Mouse (Mus musculus): Measurements from ENCODE around the gene Erc1.
A peak's percentile ranks its signal among the peaks of the same experiment; 100 is the strongest.
"Not testable (repeated sequence)": the region's sequence is repeated elsewhere in the genome, so short reads cannot be mapped to it uniquely, and the experiment has no call there.

The Erc1 gene

DNA sequence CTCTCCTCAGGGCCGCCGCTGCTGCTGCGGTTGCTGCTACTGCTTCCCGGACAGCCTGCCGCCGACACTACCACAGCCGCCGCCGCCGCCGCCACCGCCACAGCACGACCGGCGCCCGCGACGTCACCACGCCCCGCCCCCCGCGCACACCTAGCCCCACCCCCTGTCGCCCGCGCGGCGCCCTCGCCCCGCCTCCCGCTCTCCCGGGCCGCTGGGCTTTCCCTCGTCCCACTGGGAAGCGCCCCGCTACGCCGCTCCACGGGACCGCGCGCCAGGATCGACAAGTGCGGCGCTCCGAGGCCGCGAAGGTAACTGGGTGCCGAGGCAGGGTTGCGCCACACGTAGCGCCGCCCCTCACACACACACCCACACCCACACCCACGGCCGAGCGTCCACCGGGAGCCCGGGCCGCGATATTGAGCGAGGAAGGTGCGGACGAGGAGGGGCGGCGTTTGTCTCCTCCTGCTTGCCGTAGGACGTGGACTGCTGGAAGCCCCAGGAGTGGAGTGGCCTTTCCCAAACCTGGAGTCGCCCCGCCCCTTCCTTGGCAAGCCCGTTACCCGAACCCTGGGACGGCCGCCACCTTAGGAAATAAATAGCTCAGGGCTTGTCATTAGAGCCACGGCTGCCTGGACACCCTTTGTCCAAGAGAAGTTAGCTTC, at the start of gene Erc1:
Gene Erc1, minus strand, starts transcription at position 134 of the 662 bp plus-strand sequence.
- DNase-seq (ENCODE audit: extremely low spot score, low spot score): peak; percentile 95

DNA sequence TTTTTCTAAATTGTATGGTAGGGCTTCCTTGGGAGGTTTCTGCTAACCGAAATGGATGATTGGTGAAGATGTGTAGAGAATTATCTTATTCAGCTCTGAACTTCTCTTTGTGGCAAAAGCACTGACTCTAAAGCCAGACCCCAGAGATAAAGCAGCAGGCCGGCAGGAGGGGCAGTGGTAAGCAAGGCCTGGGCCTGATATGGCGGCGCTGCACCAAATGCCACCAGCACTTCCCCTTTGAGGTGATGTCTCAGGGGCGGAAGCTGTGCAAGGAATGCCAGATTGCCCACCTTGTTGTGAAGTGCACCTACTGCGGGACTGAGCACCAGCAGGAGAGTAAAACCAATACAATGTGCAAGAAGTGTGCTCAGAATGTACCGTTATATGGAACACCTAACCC, 44.7 kb upstream of the Erc1 start:
- no peak for DNase-seq (ENCODE audit: extremely low spot score, low spot score)

DNA sequence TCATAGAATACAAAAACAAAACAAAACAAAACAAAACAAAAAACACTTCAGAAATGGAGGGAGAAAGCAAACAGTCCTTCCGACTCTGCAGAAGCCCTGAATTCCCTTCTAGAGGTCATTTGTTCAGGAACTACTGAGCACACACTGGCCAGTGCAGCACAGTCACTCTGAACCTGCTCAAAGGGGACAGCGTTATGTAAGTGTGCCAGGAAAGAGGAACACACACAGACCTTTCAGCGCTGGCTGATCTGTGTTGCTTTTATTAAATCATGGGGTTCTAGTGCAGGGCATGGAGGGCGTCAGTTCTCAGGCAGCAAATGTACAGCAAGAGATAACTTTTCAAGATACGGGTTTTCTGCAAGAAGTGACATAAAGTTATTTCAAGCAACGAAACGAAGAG, 35.2 kb upstream of the Erc1 start:
- DNase-seq (ENCODE audit: extremely low spot score, low spot score): no peak

DNA sequence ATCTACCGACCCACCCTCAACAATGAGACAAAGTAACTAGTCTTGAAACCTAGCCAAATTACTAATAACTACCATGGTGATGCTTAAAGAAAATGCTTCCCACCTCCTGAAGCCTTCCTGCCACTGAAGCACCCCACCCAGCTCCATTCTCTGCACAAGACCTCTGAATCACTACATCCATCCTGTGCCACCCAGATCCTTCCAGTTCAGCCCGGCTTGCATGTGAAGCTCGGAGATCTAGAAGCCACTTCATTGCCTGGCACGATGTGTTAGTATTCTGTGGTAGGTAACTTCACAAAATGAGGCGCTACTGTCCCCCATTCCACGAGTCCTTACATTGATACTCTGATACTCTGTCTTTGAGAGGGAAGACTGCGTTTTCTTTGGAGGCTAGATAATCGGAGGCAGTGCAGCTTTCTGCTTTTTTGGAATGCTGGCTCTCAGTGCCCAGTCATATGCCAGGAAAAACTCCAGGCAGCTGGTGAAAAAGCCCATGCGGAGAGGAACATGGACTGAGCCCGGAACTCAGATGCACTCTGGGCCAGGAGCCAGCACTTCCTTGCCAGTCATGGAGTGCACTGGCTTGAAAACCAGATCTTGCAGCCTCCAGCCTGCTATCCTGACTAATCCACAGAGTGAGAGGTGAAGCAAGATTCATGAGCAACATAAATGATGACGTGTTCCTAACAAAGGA, 16.5 kb upstream of the Erc1 start:
- DNase-seq (ENCODE audit: extremely low spot score, low spot score): no peak

DNA sequence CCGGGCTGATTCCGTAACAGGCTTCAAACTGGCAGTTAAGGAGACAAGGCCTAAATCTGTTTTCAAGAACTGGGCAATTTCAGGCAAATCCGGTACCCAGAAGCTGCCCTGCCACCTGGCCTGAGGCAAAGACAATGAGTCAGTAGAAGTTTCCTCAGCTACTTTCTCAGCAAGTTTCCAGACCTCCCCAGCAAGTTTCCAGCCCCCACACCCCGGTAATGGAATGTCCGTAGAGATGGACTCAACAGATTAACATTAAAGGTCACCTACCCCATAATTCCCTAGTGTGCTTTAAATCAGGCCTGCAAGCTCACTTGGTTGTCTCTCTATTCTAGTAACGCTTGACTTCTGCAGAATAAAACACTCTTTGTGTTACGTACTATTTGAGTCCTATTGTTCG, 13.6 kb upstream of the Erc1 start:
- DNase-seq (ENCODE audit: extremely low spot score, low spot score): peak; percentile 13

DNA sequence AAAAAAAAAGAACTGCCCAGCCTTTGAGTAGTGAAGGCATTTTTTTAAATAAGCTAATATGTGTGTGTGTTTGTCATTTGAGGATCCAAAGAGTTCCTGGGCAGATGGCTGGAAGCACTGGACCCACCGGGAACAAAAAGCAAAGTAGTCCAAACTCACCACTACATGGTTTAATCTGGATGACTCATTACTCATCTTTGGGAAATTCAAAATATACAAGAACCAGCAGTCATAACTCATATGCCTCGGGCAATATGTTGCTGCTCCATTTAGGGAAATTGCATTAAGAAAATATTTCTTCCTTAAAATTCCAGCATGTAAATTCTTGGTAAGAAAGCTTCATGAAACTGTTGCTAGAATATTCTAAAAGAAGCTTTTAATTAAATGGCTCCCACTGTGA, 12.3 kb upstream of the Erc1 start:
- DNase-seq (ENCODE audit: extremely low spot score, low spot score): no peak

DNA sequence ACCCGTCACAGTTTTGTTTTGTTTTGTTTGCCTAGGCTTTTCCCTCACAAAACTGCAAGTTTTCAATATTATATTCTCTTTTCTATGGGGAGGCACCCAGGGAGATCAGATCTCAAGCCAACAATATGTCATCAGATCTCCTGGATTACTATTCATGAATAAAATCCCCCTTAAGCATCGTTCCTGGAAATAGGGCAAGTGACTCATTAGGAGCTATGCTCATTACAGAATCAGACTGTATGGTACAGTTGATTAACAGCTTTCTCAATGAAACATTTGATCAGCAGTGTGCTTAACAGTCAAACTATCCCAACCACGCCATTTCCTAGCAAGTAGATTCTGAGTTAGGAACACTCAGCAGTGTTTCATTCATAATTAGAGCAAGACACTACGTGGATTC, 7.5 kb upstream of the Erc1 start:
- no peak for DNase-seq (ENCODE audit: extremely low spot score, low spot score)

DNA sequence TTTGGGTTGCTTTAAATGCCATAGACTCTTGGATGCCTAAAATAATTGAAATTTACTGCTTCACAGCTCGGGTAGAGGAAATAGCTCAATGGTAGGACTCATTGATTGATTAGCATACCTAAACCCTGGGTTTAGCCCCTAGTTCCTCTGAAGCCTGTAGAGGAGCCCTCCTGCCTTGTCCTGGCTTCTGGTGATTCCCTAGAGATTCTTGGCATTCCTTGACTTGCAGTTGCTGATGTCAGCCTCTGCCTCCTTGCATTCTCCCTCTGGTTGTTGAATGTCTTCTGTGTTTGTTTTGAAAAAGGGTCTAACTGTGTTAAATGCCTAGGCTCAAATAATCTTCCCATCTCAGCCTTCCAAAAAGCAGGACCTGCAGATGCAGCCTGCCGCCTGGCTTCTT, 6.2 kb upstream of the Erc1 start:
- DNase-seq (ENCODE audit: extremely low spot score, low spot score): no peak

DNA sequence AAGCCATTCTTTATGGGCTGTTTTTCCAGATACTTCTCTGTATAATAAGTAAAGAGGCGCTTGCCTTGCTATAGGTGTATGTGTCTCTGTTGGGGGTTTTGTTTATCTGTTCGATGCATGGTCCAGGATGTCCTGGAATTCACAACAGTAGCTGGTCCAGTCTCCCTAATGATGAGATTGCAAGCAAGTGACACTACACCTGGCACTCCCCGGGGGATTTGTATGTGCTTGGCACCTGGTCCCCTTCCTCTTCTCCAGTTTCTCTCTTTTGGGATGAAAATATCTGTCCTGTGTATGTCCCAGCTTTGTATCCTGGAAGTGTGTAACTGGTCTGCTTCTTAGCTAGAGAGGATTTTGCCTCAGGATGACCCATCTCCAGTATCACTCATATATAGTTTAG, 1.9 kb upstream of the Erc1 start:
- DNase-seq (ENCODE audit: extremely low spot score, low spot score): no peak

DNA sequence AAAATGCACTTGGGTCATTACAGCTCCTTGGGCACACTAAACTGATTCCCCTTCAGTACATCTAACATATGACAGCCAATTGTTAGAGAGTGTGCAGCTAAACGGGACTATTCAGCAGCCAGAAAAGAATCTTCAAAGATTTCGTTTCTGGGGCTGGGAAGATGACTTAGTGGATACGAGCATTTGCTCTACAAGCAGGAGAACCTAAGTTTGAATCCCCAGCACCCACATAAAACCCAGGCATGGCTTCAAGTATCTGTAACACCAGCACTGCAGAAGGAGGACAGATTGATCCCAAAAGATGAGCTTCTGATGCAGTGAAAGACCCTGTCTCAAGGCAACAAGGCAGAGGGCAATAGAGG, 1.4 kb upstream of the Erc1 start:
- no peak for DNase-seq (ENCODE audit: extremely low spot score, low spot score)

DNA sequence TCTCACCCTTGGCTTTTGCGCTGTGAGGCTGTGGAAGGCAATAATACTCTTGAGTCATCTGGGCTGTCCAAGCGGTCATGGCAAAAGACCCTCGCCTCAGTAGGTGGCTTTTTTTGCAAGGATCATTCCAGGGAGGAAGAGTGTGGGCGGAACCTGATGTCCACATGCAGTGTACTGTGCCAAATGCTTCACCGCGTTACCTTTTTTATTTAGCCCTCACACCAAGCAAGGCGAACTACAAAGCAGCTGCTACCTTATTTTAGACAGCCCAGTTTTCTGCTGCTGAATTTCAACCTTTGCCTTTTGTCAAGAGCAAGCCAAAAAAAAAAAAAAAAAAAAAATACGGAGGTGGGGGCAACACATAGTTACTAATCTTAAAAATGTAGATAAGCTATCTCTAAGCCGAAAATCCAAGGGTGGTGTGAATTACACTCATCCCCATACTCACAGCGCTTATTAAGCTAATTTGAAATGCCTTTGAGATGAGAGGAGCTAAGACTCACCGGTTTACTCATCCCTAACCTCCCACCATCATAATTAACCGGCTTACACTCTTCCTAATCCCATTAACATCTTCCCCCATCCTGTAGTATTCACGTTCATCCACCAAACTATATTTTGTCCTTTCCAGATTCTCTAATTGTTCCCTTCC, 855 bp upstream of the Erc1 start:
- DNase-seq (ENCODE audit: extremely low spot score, low spot score): no peak

DNA sequence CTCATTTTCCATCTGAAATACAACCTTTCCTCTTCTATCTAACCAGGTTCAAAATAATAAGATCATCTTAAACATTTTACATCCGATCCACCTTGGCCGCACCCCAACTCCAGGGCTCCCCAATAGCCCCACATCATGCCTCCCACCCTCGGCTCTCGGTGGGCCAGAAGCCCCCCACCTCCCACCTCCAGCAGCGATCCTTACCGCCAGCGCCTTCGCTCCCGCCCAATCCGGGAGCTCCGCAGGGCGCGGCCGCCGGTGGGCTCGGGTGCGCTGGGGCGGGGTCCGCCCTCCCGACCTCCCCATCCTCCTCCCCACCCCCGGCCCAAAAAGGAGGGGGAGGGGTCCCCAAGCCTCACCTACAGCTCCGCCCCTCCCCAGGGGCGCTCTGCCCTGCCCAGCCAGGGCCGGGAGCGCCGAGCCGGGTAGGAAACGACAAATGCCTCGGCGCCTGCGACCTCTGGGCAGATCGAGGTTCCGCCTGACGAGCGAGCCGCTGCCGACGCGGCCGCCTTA, 391 bp downstream of the Erc1 start:
- DNase-seq (ENCODE audit: extremely low spot score, low spot score): no peak

DNA sequence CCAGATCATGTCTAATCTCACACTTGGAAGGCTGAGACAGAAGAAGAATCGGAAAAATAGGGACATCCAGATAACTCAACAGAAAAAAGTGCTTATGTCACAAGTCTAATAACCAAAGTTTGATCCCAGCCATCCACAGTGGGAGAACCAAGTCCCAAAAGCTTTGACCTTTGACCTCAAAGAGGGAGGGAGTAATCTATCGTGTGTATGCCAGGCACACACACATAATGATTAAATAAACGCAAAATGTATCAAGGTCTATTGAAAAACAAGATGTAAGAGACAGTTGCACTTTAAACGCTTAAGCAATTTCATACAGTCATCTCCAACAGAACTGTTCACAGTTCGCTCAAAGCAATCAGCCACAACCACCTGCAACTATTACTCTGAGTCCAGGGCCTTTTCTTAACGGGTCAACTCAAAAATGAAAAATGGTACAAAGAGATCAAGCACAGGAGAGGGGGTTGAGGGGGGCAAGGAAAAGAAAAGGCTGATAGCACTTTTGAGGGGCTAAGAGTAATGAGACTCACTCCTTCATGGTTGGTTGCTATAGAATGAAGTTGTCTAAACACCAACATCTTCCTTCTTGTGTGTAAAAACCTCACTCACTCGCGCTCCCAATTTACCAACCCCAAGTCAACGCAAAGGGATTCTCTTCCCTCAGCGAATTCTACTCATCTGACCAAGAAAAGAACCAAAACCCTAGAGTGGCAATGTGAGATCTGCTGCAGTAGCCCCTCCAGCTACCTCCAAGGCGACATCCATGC, 1.0 kb downstream of the Erc1 start:
- DNase-seq (ENCODE audit: extremely low spot score, low spot score): no peak

DNA sequence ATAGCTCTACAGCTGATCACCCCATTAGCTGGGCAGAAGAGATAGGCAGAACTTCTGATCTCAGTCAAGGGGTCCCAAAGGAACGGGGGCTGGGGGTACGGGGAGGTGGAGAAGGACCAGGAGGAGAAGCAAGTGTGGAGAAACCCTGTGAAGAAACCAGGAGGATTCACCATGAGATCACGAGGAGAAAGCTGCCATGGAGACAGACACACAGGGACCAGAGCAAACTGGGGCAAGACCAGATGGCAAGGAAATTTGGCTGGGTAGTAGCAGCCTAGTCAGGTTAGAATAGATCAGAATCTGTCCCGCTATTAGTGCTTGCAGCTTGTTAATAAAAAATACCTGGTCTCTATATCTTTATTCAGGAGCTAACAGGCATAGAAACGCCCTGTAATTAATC, 18.0 kb downstream of the Erc1 start:
- DNase-seq (ENCODE audit: extremely low spot score, low spot score): no peak

DNA sequence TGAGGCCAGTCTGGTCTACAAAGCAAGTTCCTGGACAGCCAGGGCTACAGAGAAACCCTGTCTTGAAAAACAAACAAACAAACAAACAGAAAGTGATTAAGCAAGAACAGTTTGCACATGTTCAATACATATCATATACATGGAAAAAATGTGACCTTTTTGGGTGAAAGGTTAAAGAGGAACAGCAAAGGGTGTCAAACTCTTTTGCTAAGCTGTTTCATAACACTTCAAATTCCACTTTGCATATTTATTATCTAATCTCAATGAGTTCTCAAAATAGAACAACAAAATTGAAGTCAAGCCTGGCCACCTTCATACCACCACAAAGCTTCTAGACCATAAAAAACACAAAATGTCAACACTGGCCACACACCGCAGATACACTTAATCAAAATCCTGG, 19.8 kb downstream of the Erc1 start:
- no peak for DNase-seq (ENCODE audit: extremely low spot score, low spot score)

DNA sequence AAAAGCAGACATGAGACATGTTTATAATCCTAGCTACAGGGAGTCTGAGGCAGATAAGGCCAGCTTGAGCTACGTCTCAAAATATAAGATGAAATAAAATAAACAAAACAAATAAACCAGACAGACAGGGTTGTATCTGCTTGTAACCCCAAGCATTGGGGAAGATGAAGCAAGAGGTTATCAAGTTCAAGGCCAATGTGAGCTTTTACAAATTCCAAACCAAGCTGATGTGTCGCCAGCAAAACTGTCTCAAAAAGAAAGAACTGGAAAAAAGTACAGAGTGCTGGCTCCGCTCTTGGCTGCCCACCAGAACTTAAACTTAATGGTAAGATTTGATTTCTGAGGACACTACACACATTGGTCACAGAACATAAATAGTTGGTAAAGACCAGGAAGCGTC, 21.3 kb downstream of the Erc1 start:
- no peak for DNase-seq (ENCODE audit: extremely low spot score, low spot score)

DNA sequence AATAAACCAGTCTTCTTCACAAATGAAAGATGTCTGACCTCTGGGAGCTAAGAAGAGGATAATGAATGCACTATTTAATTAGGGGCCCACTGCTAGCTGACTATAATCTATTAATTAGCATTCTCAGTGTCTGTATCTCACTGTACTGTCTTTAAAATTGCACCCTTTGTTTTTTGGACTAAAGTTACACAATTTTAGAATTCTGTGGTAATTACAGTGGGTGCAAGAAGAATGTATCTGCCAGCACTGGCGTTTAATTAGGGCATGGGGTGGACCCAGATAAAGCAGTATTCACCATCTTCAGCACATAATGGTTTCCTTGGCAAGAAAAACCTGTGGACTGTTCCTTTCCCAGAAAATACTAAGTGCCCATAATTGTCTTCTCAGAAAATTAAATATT, 25.8 kb downstream of the Erc1 start:
- DNase-seq (ENCODE audit: extremely low spot score, low spot score): no peak

DNA sequence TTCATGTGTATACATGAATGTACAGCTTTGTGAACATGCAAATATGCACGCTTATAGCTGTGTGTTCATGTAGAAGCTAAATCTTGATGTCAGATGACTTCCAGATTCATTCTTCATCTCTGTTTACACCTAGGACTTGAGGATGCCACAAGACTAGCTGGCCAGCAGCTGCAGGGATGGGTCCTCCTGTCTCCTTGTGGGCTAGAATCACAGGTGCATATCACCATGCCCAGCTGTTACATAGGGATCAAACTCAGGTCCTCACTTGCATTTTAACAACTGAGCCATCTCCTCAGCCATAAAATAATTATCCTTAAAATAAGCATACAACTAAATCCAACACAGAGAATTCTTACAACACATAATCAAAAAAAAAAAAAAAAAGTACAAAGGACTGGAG, 26.8 kb downstream of the Erc1 start:
- no peak for DNase-seq (ENCODE audit: extremely low spot score, low spot score)

DNA sequence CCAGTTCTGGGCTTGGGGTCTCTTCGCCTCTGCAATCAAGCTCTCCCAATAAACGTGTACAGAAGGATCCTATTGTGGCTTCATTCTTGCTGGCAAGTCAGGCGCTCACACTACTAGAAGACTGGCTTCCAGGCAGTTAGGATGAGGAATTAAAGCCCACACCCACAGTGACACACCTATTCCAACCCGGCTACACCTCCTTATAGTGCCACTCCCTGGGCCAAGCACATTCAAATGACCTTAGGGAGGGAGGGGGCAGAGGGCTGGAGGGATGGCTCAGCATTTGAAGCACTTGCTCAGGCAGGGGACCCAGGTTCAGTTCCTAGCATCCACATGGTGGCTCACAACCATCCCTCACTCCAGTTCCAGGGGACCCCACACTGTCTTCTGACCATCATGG, 29.4 kb downstream of the Erc1 start:
- DNase-seq (ENCODE audit: extremely low spot score, low spot score): no peak

DNA sequence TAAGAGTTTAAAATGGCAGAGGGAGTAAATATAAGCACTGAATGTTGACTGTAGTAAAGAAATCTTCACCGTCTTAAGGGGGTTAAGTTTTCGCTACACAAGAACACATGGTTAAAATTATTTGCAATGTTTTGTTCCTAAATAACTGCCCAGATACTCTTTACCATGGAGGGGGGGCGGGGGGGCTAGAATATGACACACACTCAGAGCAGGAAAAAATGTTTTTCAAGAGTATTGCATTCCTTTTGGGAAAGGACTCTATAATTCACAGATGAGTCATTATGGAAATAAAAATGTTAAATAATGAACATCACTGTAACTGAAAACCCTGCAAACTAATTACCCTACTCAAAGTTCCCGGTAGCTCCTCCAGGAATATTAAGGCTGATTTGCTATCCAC, 32.5 kb downstream of the Erc1 start:
- no peak for DNase-seq (ENCODE audit: extremely low spot score, low spot score)

DNA sequence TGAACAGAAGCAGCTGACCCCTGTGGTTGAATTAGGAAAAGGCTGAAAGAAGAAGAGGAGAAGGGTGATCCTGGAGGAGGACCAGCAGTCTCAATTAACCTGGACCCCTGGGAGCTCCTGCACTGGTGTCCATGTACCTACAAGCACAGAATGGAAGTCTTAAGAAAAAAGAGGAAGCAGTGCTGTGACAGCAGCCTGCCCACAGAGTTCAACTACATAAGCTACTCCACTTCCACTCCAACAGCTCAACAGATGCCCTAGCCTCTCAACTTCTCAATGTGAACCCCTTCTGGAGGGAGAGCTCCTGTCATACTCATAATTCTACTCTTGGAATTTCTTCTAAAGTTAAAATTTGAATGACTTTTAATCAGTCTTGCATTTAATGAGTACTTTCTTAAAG, 34.9 kb downstream of the Erc1 start:
- DNase-seq (ENCODE audit: extremely low spot score, low spot score): not testable (repeated sequence)
